Mouse (Mus musculus) liver, adult 2 months (tissue): ENCODE data around the gene Pmm2.

Source experiments
- CTCF ChIP-seq: fragments of 200-500 bp; IDR thresholded peaks from 2 replicates; pipeline ENCODE4 v1.5.1; 2011; ENCODE audit warnings: low read depth, low read length, control low read depth
- POLR2A ChIP-seq: fragments of 200-500 bp; IDR thresholded peaks from 2 replicates; pipeline ENCODE4 v1.6.1; 2011; ENCODE audit warnings: low read length, control low read depth; ENCODE audit not compliant: insufficient read depth; ENCODE audit errors: extremely low read depth

DNA sequence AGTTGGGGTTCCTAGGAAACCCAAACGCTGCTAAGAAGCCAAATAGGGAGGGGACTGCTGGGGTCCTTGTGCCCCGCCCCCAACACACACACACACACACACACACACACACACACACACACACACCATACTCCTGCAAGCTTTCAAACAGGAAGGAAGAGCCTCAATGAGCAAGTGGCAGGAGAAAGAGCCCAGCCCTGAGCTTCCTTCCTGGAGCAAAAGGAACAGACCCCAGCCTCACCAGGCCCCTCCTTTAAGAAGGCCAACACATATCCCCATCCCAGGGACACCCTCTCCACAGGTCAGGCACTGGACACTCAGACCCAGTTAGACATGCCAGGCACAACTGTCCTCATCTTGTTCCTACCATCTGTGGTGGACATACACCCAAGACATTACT, 25.5 kb downstream of the Pmm2 start:
- no peak for TF ChIP-seq CTCF
- TF ChIP-seq POLR2A = no peak
